Mouse (Mus musculus): ENCODE measurements around the gene Scamp4.

DNA sequence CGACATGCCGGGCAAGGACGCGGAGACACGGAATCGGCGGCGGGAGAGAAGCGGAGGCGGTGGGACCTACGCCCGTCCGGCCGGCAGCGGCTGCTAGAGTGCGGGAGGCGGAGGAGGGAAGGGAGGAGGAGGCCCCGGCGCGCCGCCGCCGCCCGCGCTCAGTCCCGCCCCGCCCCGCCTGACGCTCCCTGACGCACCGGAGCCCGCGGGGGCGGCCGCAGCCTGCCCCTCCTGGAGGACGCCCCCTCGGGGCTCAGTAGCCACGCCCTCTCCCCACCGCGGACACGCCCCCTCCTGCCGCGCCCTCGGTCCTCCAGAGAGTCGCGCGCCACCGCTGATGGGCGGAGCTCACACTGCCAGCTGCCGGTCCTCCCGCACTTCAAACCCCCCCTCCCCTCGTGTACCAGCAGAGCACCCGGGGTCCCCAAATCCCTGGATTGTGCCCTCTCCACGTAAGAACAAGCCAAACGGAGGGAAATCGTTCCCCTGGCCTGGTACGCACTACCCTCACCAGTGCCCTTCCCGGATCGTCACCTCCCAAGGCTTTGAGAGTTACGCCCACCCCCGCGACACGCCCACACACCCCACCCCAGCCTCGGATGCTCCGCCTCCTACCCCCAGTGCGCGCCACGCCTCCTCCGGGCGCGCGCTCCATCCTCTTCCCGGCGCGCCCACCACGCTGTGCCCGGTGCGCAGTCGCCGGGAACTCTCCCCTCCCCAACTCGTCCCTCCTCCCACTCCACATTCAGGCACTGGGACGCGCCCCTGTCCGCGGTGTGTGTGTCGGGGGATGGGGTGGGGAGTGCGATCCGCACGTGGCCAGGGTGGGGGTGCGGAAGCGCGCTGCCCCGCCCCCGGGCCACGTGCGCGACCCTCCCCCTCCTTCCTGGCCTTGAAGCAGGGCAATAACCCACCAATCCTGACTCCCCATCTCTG lies 25.2 kb upstream of the Scamp4 start, which contains the start of gene Klf16:
- no peak for TF ChIP-seq CTCF (IDR thresholded peaks at IDR 0.05; ENCODE audit: low read depth)
- 0 out of 2 replicates have a peak, but pooled peaks have one; percentile 56 for TF ChIP-seq EP300 (IDR thresholded peaks at IDR 0.05; ENCODE audit: low read depth)
